Mouse (Mus musculus) MEL (cell line): ENCODE data around the gene Med1. TPM values are rescaled to one million over a fixed set of nuclear protein-coding genes. Genes with fewer than 3 reads are reported as not detected.
A peak's percentile ranks its signal among the peaks of the same experiment; 100 is the strongest.
"Not testable (repeated sequence)": the region's sequence is repeated elsewhere in the genome, so short reads cannot be mapped to it uniquely, and the experiment has no call there.

ENCODE experiments used
- DNase-seq: peaks from one replicate; pipeline ENCODE4 v3.0.0; 2011; ENCODE audit warnings: low read depth, low spot score
- H3K27ac ChIP-seq: 2 replicates; pipeline ENCODE4 v1.5.1; 2012; ENCODE audit warnings: low read depth, mild to moderate bottlenecking, control low read depth, low read length, moderate library complexity; ENCODE audit not compliant: control insufficient read depth
- H3K27me3 ChIP-seq, 2 experiments: fragments of 150-350 bp in 1 of 2; sonication (generic) in 1 of 2; 2 replicates each; pipeline ENCODE4 v1.6.1; 2012; ENCODE audit warnings: low read length in 2 of 2, mild to moderate bottlenecking in 2 of 2, improper control_type of control experiment in 1 of 2, moderate library complexity in 1 of 2; ENCODE audit not compliant: insufficient read depth in 2 of 2, control insufficient read depth in 1 of 2
- H3K36me3 ChIP-seq, 2 experiments: 2 replicates each; pipeline ENCODE4 v1.6.1; 2012 to 2014; ENCODE audit warnings: low read length in 2 of 2, improper control_type of control experiment in 1 of 2, inconsistent platforms in 1 of 2, mild to moderate bottlenecking in 1 of 2; ENCODE audit not compliant: insufficient read depth in 2 of 2, control insufficient read depth in 1 of 2
- H3K4me1 ChIP-seq, 2 experiments: fragments of 150-350 bp in 1 of 2; sonication (generic) in 1 of 2; 2 replicates each; pipeline ENCODE4 v1.6.1; 2012; ENCODE audit warnings: low read length in 2 of 2, improper control_type of control experiment in 1 of 2, mild to moderate bottlenecking in 1 of 2; ENCODE audit not compliant: insufficient read depth in 2 of 2, control insufficient read depth in 1 of 2
- H3K4me3 ChIP-seq, 2 experiments: fragments of 150-350 bp in 1 of 2; sonication (generic) in 1 of 2; 2 replicates each; pipeline ENCODE4 v1.5.1; 2012; ENCODE audit warnings: low read depth in 2 of 2, low read length in 2 of 2, mild to moderate bottlenecking in 2 of 2, moderate library complexity in 2 of 2, control low read depth in 1 of 2, improper control_type of control experiment in 1 of 2; ENCODE audit not compliant: control insufficient read depth in 1 of 2, insufficient read depth in 1 of 2
- H3K79me2 ChIP-seq: 2 replicates; pipeline ENCODE4 v1.6.1; 2012; ENCODE audit warnings: mild to moderate bottlenecking, low read length, moderate library complexity; ENCODE audit not compliant: control insufficient read depth, poor library complexity, insufficient read depth
- H3K9ac ChIP-seq: 2 replicates; pipeline ENCODE4 v1.6.1; 2012; ENCODE audit warnings: low read depth, mild to moderate bottlenecking, control low read depth, low read length, moderate library complexity; ENCODE audit not compliant: control insufficient read depth, poor library complexity, severe bottlenecking
- H3K9me3 ChIP-seq: fragments of 150-350 bp; sonication (generic); replicated peaks from 2 replicates; pipeline ENCODE4 v1.6.1; 2012; ENCODE audit warnings: mild to moderate bottlenecking, low read length, improper control_type of control experiment, moderate library complexity; ENCODE audit not compliant: insufficient read depth
- BHLHE40 ChIP-seq: IDR thresholded peaks from 2 replicates; pipeline ENCODE4 v1.6.1; 2012; ENCODE audit warnings: low read depth, mild to moderate bottlenecking, inconsistent platforms, low read length, improper control_type of control experiment, borderline replicate concordance
- EP300 ChIP-seq, 2 experiments: IDR thresholded peaks; 2 replicates each; pipeline ENCODE4 v1.6.1; 2011; ENCODE audit warnings: improper control_type of control experiment in 2 of 2, low read length in 2 of 2, low read depth in 1 of 2, mild to moderate bottlenecking in 1 of 2
- ETS1 ChIP-seq: IDR thresholded peaks from 2 replicates; pipeline ENCODE4 v1.6.1; 2012; ENCODE audit warnings: low read depth, mild to moderate bottlenecking, inconsistent platforms, low read length, improper control_type of control experiment, moderate library complexity
- HCFC1 ChIP-seq: IDR thresholded peaks from 2 replicates; pipeline ENCODE4 v1.6.1; 2012; ENCODE audit warnings: low read depth, mild to moderate bottlenecking, inconsistent platforms, low read length, improper control_type of control experiment, moderate library complexity
- JUND ChIP-seq: IDR thresholded peaks from 2 replicates; pipeline ENCODE4 v1.6.1; 2011; ENCODE audit warnings: low read depth, mild to moderate bottlenecking, improper control_type of control experiment, low read length
- KAT2A ChIP-seq: conservative IDR thresholded peaks from 2 replicates; pipeline ENCODE4 v1.6.1; 2012; ENCODE audit warnings: low read depth, low read length, improper control_type of control experiment, inconsistent platforms
- MAZ ChIP-seq: IDR thresholded peaks from 2 replicates; pipeline ENCODE4 v1.6.1; 2012; ENCODE audit warnings: low read depth, mild to moderate bottlenecking, inconsistent platforms, low read length, improper control_type of control experiment
- MYC ChIP-seq: IDR thresholded peaks from 2 replicates; pipeline ENCODE4 v1.6.1; 2011; ENCODE audit warnings: low read depth, mild to moderate bottlenecking, low read length, improper control_type of control experiment, moderate library complexity
- POLR2A ChIP-seq, 2 experiments: IDR thresholded peaks; 2 replicates each; pipeline ENCODE4 v1.6.1; 2011 to 2012; ENCODE audit warnings: low read length in 2 of 2, mild to moderate bottlenecking in 2 of 2, control low read depth in 1 of 2, improper control_type of control experiment in 1 of 2, low read depth in 1 of 2, moderate library complexity in 1 of 2; ENCODE audit not compliant: control insufficient read depth in 1 of 2, insufficient read depth in 1 of 2, poor library complexity in 1 of 2
- POLR2AphosphoS5 ChIP-seq: IDR thresholded peaks from 2 replicates; pipeline ENCODE4 v1.6.1; 2012; ENCODE audit warnings: low read depth, borderline replicate concordance, mild to moderate bottlenecking, inconsistent platforms, low read length, moderate library complexity, mixed read lengths
- SIN3A ChIP-seq: IDR thresholded peaks from 2 replicates; pipeline ENCODE4 v1.6.1; 2012; ENCODE audit warnings: low read length, improper control_type of control experiment, inconsistent platforms
- TBP ChIP-seq: IDR thresholded peaks from 2 replicates; pipeline ENCODE4 v1.8.0; 2011; ENCODE audit warnings: low read depth, low read length, improper control_type of control experiment
- TCF12 ChIP-seq: IDR thresholded peaks from 2 replicates; pipeline ENCODE4 v1.6.1; 2014; ENCODE audit warnings: low read depth, mild to moderate bottlenecking, inconsistent platforms, low read length, improper control_type of control experiment, moderate library complexity
- ZC3H11A ChIP-seq: IDR thresholded peaks from 2 replicates; pipeline ENCODE4 v1.6.1; 2012; ENCODE audit warnings: low read depth, mild to moderate bottlenecking, inconsistent platforms, low read length, improper control_type of control experiment
- ZKSCAN1 ChIP-seq: IDR thresholded peaks from 2 replicates; pipeline ENCODE4 v1.6.1; 2012; ENCODE audit warnings: low read depth, mild to moderate bottlenecking, inconsistent platforms, low read length, improper control_type of control experiment, moderate library complexity
- ZMIZ1 ChIP-seq: IDR thresholded peaks from 2 replicates; pipeline ENCODE4 v1.6.1; 2012; ENCODE audit warnings: low read depth, mild to moderate bottlenecking, inconsistent platforms, low read length, improper control_type of control experiment, moderate library complexity
- ZNF384 ChIP-seq: IDR thresholded peaks from 2 replicates; pipeline ENCODE4 v1.6.1; 2012; ENCODE audit warnings: low read depth, mild to moderate bottlenecking, inconsistent platforms, low read length, improper control_type of control experiment
- polyA plus RNA-seq, 2 experiments: library from polyadenylated mRNA; stranded (reverse) in 1 of 2; unstranded in 1 of 2; fragments of >175 nt in 1 of 2; fragments of >200 nt in 1 of 2; gene quantifications; 2 replicates each; pipeline versions ENCODE4 v1.2.1 to v1.2.4; 2012; ENCODE audit warnings: low replicate concordance in 2 of 2, low read depth in 1 of 2; ENCODE audit not compliant: insufficient read length in 2 of 2, insufficient read depth in 1 of 2, missing spikeins in 1 of 2
- total RNA-seq: library from RNA; depleted of rRNA; stranded (reverse); fragments of 300-350 nt; gene quantifications from 2 replicates; pipeline ENCODE4 v1.2.3, GENCODE M21; 2012

Med1 gene
- total and polyA plus RNA-seq, 3 experiments = 39.9 to 122 (median 58.6) TPM

DNA sequence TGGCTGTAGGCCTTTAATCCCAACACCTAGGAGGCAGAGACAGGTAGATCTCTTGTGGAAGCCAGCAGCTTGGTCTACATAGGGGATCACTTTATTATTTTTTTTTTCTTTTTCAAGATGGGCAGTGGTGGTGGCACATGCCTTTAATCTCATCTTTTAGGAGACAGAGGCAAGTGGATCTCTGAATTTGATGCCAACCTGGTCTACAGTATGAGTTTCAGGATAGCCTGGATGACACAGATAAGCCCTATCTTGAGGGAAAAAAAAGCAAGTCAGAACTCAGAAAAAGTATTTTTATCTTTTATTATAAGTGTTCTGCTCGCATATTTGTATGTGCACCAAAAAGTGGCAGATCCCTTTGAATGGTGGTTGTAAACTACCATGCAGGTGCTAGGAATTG, 20.2 kb upstream of the Med1 start (continued):
- TF ChIP-seq TBP = no peak
- no peak for TF ChIP-seq ZKSCAN1
- no peak for TF ChIP-seq ZMIZ1
- TF ChIP-seq POLR2AphosphoS5 = no peak
- no peak for TF ChIP-seq MAZ
- peak; percentile 80 to 90 for TF ChIP-seq EP300 (IDR thresholded peaks at IDR 0.05; ENCODE audit: low read depth in 1 of 2, low read length in 2 of 2)
- no peak for TF ChIP-seq POLR2A (IDR thresholded peaks at IDR 0.05; ENCODE audit: control insufficient read depth in 1 of 2, insufficient read depth in 1 of 2, low read depth in 1 of 2, low read length in 2 of 2, poor library complexity in 1 of 2)
- peak; percentile 90 for TF ChIP-seq ZNF384
- no peak for TF ChIP-seq KAT2A
- TF ChIP-seq TCF12 = peak; percentile 95
- TF ChIP-seq HCFC1 = no peak
- TF ChIP-seq ETS1 = peak; percentile 77

DNA sequence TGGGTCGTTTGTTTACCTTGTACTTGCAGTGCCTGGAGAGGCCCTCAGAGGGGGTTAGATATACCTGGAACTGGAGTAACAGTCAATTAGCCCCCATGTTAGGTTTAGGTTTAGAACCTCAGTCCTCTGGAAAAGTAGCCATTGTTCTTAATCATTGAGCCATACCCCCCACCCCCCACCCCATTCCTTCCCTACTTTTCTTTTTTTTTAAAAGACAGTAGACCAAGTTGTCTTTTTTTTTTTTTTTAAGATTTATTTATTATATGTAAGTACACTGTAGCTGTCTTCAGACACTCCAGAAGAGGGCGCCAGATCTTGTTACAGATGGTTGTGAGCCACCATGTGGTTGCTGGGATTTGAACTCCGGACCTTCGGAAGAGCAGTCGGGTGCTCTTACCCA, 16.6 kb upstream of the Med1 start:
- Histone ChIP-seq H3K79me2 (peaks cover 29% of the 10 kb centered on the region), H3K36me3 (peaks cover 47 to 55% of the 10 kb centered on the region in 2 experiments), H3K4me1 (peaks cover 11 to 18% of the 10 kb centered on the region in 2 experiments)
- H3K4me3 ChIP-seq, H3K27ac ChIP-seq, H3K27me3 ChIP-seq, DNase-seq, H3K9me3 ChIP-seq: not testable (repeated sequence)
- peak; percentile 71; the same call in 1 of the 2 replicates for TF ChIP-seq ZNF384
- TF ChIP-seq, all 39 proteins: peak for 1; not testable (repeated sequence) for 38
- not testable (repeated sequence) for H3K9ac ChIP-seq

DNA sequence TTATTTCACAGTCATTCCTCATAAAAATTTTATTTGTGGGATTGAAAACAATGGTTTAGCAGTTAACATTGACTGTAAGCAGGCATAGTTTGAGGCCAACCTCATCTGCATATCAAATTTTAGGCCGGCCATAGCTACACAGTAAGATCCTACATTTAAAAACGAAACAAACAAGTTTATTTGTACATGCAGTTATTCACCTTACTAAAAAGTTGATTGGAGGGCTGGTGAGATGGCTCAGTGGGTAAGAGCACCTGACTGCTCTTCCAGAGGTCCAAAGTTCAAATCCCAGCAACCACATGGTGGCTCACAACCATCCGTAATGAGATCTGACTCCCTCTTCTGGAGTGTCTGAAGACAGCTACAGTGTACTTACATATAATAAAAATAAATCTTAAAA, 13.2 kb upstream of the Med1 start:
- DNase-seq = peak; percentile 38
- peak overlapping the region; percentile 37; the same call in 1 of the 2 replicates for H3K9ac ChIP-seq
- not testable (repeated sequence) for H3K27ac ChIP-seq, H3K4me1 ChIP-seq, H3K9me3 ChIP-seq, H3K27me3 ChIP-seq
- peaks cover 28% of the 10 kb centered on the region in 2 experiments for H3K36me3 ChIP-seq
- H3K4me3 ChIP-seq = peak overlapping the region; percentile 29 to 35; a peak in 3 of 4 replicates
- TF ChIP-seq TBP = peak; percentile 76; the same call in 1 of the 2 replicates
- H3K79me2 ChIP-seq = peaks cover 42% of the 10 kb centered on the region

DNA sequence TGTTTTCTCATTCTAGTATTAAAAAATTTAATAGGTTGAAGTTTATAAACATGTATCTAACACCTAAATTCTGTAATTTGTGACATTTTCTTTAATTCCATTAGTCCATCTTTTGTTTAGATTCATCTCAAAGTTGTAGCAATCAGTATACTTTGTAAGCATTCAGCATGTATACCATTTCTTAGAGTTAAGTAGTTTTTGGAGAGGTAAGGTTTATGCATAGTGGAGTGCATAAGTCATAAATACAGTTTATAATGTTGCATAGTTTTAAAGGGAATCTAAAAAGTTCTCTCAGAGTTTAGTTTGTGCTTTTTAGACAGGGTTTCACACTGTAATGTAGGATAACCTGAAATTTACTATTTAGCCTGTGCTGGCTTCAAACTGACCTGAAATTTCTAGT, 12.4 kb upstream of the Med1 start:
- peak overlapping the region; percentile 94; the same call in 1 of the 2 replicates for H3K9ac ChIP-seq
- peaks cover 40% of the 10 kb centered on the region for H3K79me2 ChIP-seq
- no peak overlapping the region for H3K27ac ChIP-seq
- peaks cover 21 to 32% of the 10 kb centered on the region in 2 experiments for H3K36me3 ChIP-seq
- H3K9me3 ChIP-seq = no peaks in the 10 kb centered on the region
- no peaks in the 10 kb centered on the region for H3K27me3 ChIP-seq
- peaks cover 0 to 12% of the 10 kb centered on the region in 2 experiments for H3K4me1 ChIP-seq
- no peak for DNase-seq
- no peak for TF ChIP-seq ETS1
- TF ChIP-seq MYC = no peak
- no peak for TF ChIP-seq JUND
- TF ChIP-seq SIN3A = no peak
- TF ChIP-seq ZNF384 = no peak
- no peak for TF ChIP-seq ZC3H11A
- no peak for TF ChIP-seq TCF12
- TF ChIP-seq BHLHE40 = no peak
- peak overlapping the region in 1 of 2 experiments; percentile 29; a peak in 2 of 4 replicates for H3K4me3 ChIP-seq
